Mouse (Mus musculus): ENCODE measurements at regions not wholly inside any gene's neighbourhood (a gene's known extent, or its start where the extent isn't known, plus 50 kb on each side); places are given as distances from the start of the nearest gene placed in this dataset.

GRCm38 (mm10) chr3:114463267-114463666 lies 432.9 kb downstream of the Col11a1 start:
- no peak for DNase-seq (ENCODE audit: low read depth)

- no peak for DNase-seq (ENCODE audit: low read depth)
These were observed 433.6 kb downstream of the Col11a1 start for GRCm38 (mm10) chr3:114463714-114464545.

- DNase-seq (ENCODE audit: low read depth), result no peak
These were observed 434.2 kb downstream of the Col11a1 start for GRCm38 (mm10) chr3:114464546-114464888.

GRCm38 (mm10) chr3:114483904-114484303 lies 420.0 kb upstream of the Olfm3 start:
- no peak for DNase-seq (ENCODE audit: low read depth)

GRCm38 (mm10) chr3:114507690-114508332 lies 396.1 kb upstream of the Olfm3 start:
- no peak for DNase-seq (ENCODE audit: low read depth)

GRCm38 (mm10) chr3:114515233-114515632 lies 388.6 kb upstream of the Olfm3 start:
- DNase-seq (ENCODE audit: low read depth), result no peak

- no peak for DNase-seq (ENCODE audit: low read depth)
These were observed 359.5 kb upstream of the Olfm3 start for GRCm38 (mm10) chr3:114544353-114544752.

GRCm38 (mm10) chr3:114547218-114547617 lies 356.7 kb upstream of the Olfm3 start:
- no peak for DNase-seq (ENCODE audit: low read depth)

GRCm38 (mm10) chr3:114570978-114571377 lies 332.9 kb upstream of the Olfm3 start:
- peak; percentile 5 for DNase-seq (ENCODE audit: low read depth)
